Mouse (Mus musculus) liver, adult 2 months (tissue): ENCODE results near the gene Tbx1.

Experiments used
- CTCF ChIP-seq: fragments of 200-500 bp; IDR thresholded peaks from 2 replicates; pipeline ENCODE4 v1.5.1; 2011; ENCODE audit warnings: low read depth, low read length, control low read depth
- POLR2A ChIP-seq: fragments of 200-500 bp; IDR thresholded peaks from 2 replicates; pipeline ENCODE4 v1.6.1; 2011; ENCODE audit warnings: low read length, control low read depth; ENCODE audit not compliant: insufficient read depth; ENCODE audit errors: extremely low read depth

DNA sequence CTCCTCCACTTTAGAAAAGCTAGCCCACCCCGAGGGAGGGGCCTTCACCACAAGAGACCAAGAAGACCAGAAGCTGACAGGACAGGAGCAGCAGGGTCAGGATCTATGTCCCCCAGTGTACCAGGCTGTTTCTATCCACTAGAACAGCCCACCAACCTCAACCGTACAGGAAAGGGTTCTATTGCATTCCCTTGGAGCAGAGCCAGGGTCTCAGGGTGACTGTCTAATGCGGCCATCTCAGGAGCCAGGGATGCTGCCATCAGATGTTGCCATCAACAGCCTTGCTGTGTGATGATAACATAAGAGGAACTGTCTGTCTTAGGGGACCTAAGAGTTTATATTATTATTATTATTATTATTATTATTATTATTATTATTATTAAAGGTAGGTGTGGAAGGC, 13.4 kb downstream of the Tbx1 start:
- TF ChIP-seq POLR2A (no peak), CTCF (no peak)
